ENCODE assay signal across 11 mouse cellular contexts in the genomic region with DNA sequence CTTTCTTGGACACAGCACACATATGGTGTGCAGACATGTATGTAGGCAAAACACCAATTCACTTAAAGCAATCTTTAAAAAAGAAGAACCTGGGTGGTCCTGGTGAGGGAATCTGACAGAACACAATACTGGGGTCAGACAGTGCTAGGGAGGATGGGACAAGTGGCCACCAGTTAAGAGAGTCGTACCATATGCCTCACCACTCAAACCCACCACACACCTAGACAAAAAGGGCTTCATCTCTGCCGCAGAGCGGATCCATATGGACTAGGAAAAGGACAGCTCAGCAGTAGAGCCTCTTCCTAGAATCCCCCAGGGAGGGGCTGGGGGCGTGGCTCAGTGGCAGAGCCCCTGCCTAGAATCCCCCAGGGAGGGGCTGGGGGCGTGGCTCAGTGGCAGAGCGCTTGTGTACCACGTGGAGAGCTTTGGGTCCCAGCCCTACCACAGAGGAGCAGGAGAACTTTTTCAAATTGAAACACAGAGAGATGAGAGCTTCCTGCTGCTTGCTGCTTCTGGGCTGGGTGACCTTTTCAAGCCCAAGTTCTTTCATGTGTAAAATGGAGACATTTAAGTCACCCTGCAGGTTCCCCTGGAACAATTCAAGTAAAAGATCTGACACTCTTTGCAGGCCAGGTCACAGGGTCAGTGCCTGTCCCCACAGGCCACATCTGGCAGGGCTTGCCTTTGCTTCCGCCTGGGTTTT. TPM values are rescaled to one million over a fixed set of nuclear protein-coding genes. Genes with fewer than 3 reads are reported as not detected.
DNase-seq lines count a peak whose midpoint lies in the region; ATAC-seq and TF ChIP-seq lines count a peak whose summit lies in the region.
"Had no signal": no experiment of that assay in that cellular context is flagged by ENCODE, and none has a peak within 500 bp of the region (broad histone marks: within the 10 kb centered on the region; RNA-seq: fewer than 3 reads in every experiment).

No protein-coding gene starts in this region.

- peaks cover 40% of the 10 kb centered on the region for H3K4me1 ChIP-seq in forebrain, embryonic 10.5 days
- H3K4me1 ChIP-seq in forebrain, embryonic 14.5 days (ENCODE audit: control insufficient read depth, insufficient read depth, low read length), result peaks cover under 1% of the 10 kb centered on the region; the same call in 1 of the 2 replicates
- peaks cover 7% of the 10 kb centered on the region for H3K4me1 ChIP-seq in midbrain, embryonic 12.5 days
- H3K4me1 ChIP-seq in midbrain, postnatal 0 days (ENCODE audit: insufficient read depth, low read length), result no peaks in the 10 kb centered on the region
- H3K4me1 ChIP-seq in kidney, embryonic 15.5 days, result peaks cover 69% of the 10 kb centered on the region
- peaks cover 17% of the 10 kb centered on the region for H3K4me1 ChIP-seq in neural tube, embryonic 12.5 days

- DNase-seq in forebrain, embryonic 10.5 days (ENCODE audit: extremely low spot score, low spot score), result no peak
- no peak for DNase-seq in forebrain, embryonic 14.5 days (ENCODE audit: low spot score)
- no peak for DNase-seq in midbrain, postnatal 0 days (ENCODE audit: low spot score)
- DNase-seq in cerebellum, postnatal 14 days, result no peak
- DNase-seq: B cell, adult 2 months; cerebellum, adult 18-20 months had no signal

- H3K27me3 ChIP-seq in forebrain, embryonic 10.5 days (ENCODE audit: poor library complexity, severe bottlenecking), result no peaks in the 10 kb centered on the region
- H3K27me3 ChIP-seq in forebrain, embryonic 14.5 days (replicated peaks; ENCODE audit: control insufficient read depth, insufficient read depth, low read length), result no peaks in the 10 kb centered on the region
- no peaks in the 10 kb centered on the region for H3K27me3 ChIP-seq in midbrain, embryonic 12.5 days
- no peaks in the 10 kb centered on the region for H3K27me3 ChIP-seq in midbrain, postnatal 0 days (ENCODE audit: insufficient read depth, low read length)
- no peaks in the 10 kb centered on the region for H3K27me3 ChIP-seq in kidney, embryonic 15.5 days
- H3K27me3 ChIP-seq in neural tube, embryonic 12.5 days (replicated peaks), result no peaks in the 10 kb centered on the region

- H3K36me3 ChIP-seq in forebrain, embryonic 10.5 days (replicated peaks), result peaks cover 85% of the 10 kb centered on the region
- H3K36me3 ChIP-seq in forebrain, embryonic 14.5 days (ENCODE audit: control insufficient read depth, insufficient read depth, low read length), result peaks cover 28% of the 10 kb centered on the region
- H3K36me3 ChIP-seq in midbrain, embryonic 12.5 days, result peaks cover 34% of the 10 kb centered on the region
- peaks cover 17% of the 10 kb centered on the region for H3K36me3 ChIP-seq in midbrain, postnatal 0 days (ENCODE audit: insufficient read depth, low read length)
- peaks cover 68% of the 10 kb centered on the region for H3K36me3 ChIP-seq in kidney, embryonic 15.5 days
- H3K36me3 ChIP-seq in neural tube, embryonic 12.5 days, result peaks cover 31% of the 10 kb centered on the region

- no peak for ATAC-seq in forebrain, embryonic 14.5 days
- ATAC-seq in midbrain, embryonic 12.5 days (ENCODE audit: low FRiP score, low read depth), result no peak
- ATAC-seq in midbrain, postnatal 0 days (ENCODE audit: low FRiP score), result no peak
- ATAC-seq in kidney, embryonic 15.5 days (replicated peaks; ENCODE audit: low FRiP score), result peak; percentile 62
- no peak; the same call in 1 of the 2 replicates for ATAC-seq in neural tube, embryonic 12.5 days (ENCODE audit: low FRiP score, low read depth)
- no peak for ATAC-seq in megakaryocyte-erythroid progenitor cell, adult 5-6 weeks (replicated peaks; ENCODE audit: low FRiP score, low TSS enrichment, poor library complexity, severe bottlenecking)

- H3K4me3 ChIP-seq in forebrain, embryonic 10.5 days, result no peak overlapping the region
- no peak overlapping the region for H3K4me3 ChIP-seq in forebrain, embryonic 14.5 days (ENCODE audit: low read depth, low read length)
- no peak overlapping the region for H3K4me3 ChIP-seq in midbrain, embryonic 12.5 days
- H3K4me3 ChIP-seq in midbrain, postnatal 0 days (ENCODE audit: low read depth, low read length), result no peak overlapping the region
- 0 out of 2 replicates have a peak overlapping the region, but pooled peaks have one; percentile 4 for H3K4me3 ChIP-seq in kidney, embryonic 15.5 days (replicated peaks)
- no peak overlapping the region for H3K4me3 ChIP-seq in neural tube, embryonic 12.5 days
- H3K4me3 ChIP-seq: heart, adult 2 months had no signal

- no peak overlapping the region for H3K9ac ChIP-seq in forebrain, embryonic 14.5 days (ENCODE audit: low read length)
- no peak overlapping the region for H3K9ac ChIP-seq in midbrain, embryonic 12.5 days (replicated peaks)
- H3K9ac ChIP-seq in midbrain, postnatal 0 days (replicated peaks; ENCODE audit: low read length, poor library complexity, severe bottlenecking), result no peak overlapping the region
- no peak overlapping the region for H3K9ac ChIP-seq in kidney, embryonic 15.5 days
- no peak overlapping the region for H3K9ac ChIP-seq in neural tube, embryonic 12.5 days

- H3K4me2 ChIP-seq in forebrain, embryonic 14.5 days (ENCODE audit: low read length), result no peak overlapping the region
- H3K4me2 ChIP-seq in midbrain, embryonic 12.5 days (replicated peaks), result no peak overlapping the region
- no peak overlapping the region for H3K4me2 ChIP-seq in midbrain, postnatal 0 days (ENCODE audit: low read depth, low read length, poor library complexity, severe bottlenecking)
- H3K4me2 ChIP-seq in kidney, embryonic 15.5 days, result peak overlapping the region; percentile 16; the same call in 1 of the 2 replicates
- H3K4me2 ChIP-seq in neural tube, embryonic 12.5 days (replicated peaks), result peak overlapping the region; percentile 12; the same call in 1 of the 2 replicates

- WGBS in forebrain, embryonic 10.5 days, result 20% methylated on average over 8 of the region's 8 CpGs
- WGBS in forebrain, embryonic 14.5 days, result 23% methylated on average over 8 of the region's 8 CpGs
- WGBS in midbrain, embryonic 12.5 days, result 8% methylated on average over 8 of the region's 8 CpGs
- WGBS in midbrain, postnatal 0 days, result 15% methylated on average over 8 of the region's 8 CpGs
- 14% methylated on average over 8 of the region's 8 CpGs for WGBS in kidney, embryonic 15.5 days
- WGBS in neural tube, embryonic 12.5 days, result 9% methylated on average over 8 of the region's 8 CpGs

- H3K27ac ChIP-seq in forebrain, embryonic 10.5 days, result 0 out of 2 replicates have a peak overlapping the region, but pooled peaks have one; percentile 11
- no peak overlapping the region for H3K27ac ChIP-seq in forebrain, embryonic 14.5 days (ENCODE audit: low read depth, low read length)
- H3K27ac ChIP-seq in midbrain, embryonic 12.5 days (replicated peaks), result peak overlapping the region; percentile 60; the same call in 1 of the 2 replicates
- no peak overlapping the region for H3K27ac ChIP-seq in midbrain, postnatal 0 days (ENCODE audit: low read depth, low read length)
- H3K27ac ChIP-seq in kidney, embryonic 15.5 days, result peak overlapping the region; percentile 80
- H3K27ac ChIP-seq in neural tube, embryonic 12.5 days, result no peak overlapping the region
- H3K27ac ChIP-seq: heart, adult 2 months had no signal

- peaks cover 3% of the 10 kb centered on the region; the same call in 1 of the 2 replicates for H3K9me3 ChIP-seq in forebrain, embryonic 10.5 days
- H3K9me3 ChIP-seq in forebrain, embryonic 14.5 days (replicated peaks; ENCODE audit: control insufficient read depth, low read length), result no peaks in the 10 kb centered on the region
- no peaks in the 10 kb centered on the region for H3K9me3 ChIP-seq in midbrain, embryonic 12.5 days
- no peaks in the 10 kb centered on the region for H3K9me3 ChIP-seq in midbrain, postnatal 0 days (ENCODE audit: low read length)
- H3K9me3 ChIP-seq in kidney, embryonic 15.5 days (replicated peaks), result no peaks in the 10 kb centered on the region
- no peaks in the 10 kb centered on the region for H3K9me3 ChIP-seq in neural tube, embryonic 12.5 days

- TF ChIP-seq CTCF in midbrain, postnatal 0 days (IDR thresholded peaks at IDR 0.05), result no peak

RNA-seq across cellular contexts. Expression of a gene that starts 8.8 kb away (rescaled TPM):
- polyA plus RNA-seq in forebrain, embryonic 10.5 days (2016; fragmentation: Nextera tagmentation; extraction: Ambion mirVana), result 84.2 and 97.3 TPM in 2 replicates
- 33.0 and 39.7 TPM in 2 replicates for polyA plus RNA-seq in forebrain, embryonic 14.5 days (2014; fragmentation: Nextera tagmentation; extraction: Ambion mirVana)
- 46.7 and 53.3 TPM in 2 replicates for polyA plus RNA-seq in midbrain, embryonic 12.5 days (2016; fragmentation: Nextera tagmentation; extraction: Ambion mirVana)
- total RNA-seq in midbrain, postnatal 0 days (2014; rRNA removed), result 62.6 and 75.3 TPM in 2 replicates
- polyA plus RNA-seq in midbrain, postnatal 0 days (2015; fragmentation: Nextera tagmentation; extraction: Ambion mirVana), result 55.3 and 62.6 TPM in 2 replicates
- polyA plus RNA-seq in kidney, embryonic 15.5 days (2015; fragmentation: Nextera tagmentation; extraction: Ambion mirVana), result 130 and 138 TPM in 2 replicates
- polyA plus RNA-seq in neural tube, embryonic 12.5 days (2016; fragmentation: Nextera tagmentation; extraction: Ambion mirVana), result 63.5 and 64.4 TPM in 2 replicates
- total RNA-seq in megakaryocyte-erythroid progenitor cell, adult 5-6 weeks (2014; fragmentation: Nextera tagmentation), result 2.2 and 6.0 TPM in 2 replicates
- total RNA-seq in megakaryocyte-erythroid progenitor cell, adult 5-6 weeks (2017), result 3.9 and 12.3 TPM in 2 replicates

RNA-seq across cellular contexts. Expression of a gene that starts 26.2 kb away (rescaled TPM):
- polyA plus RNA-seq in forebrain, embryonic 10.5 days (2016; fragmentation: Nextera tagmentation; extraction: Ambion mirVana), result 187 and 205 TPM in 2 replicates
- 86.3 and 109 TPM in 2 replicates for polyA plus RNA-seq in forebrain, embryonic 14.5 days (2014; fragmentation: Nextera tagmentation; extraction: Ambion mirVana)
- 148 and 152 TPM in 2 replicates for polyA plus RNA-seq in midbrain, embryonic 12.5 days (2016; fragmentation: Nextera tagmentation; extraction: Ambion mirVana)
- total RNA-seq in midbrain, postnatal 0 days (2014; rRNA removed), result 122 and 133 TPM in 2 replicates
- 160 and 161 TPM in 2 replicates for polyA plus RNA-seq in midbrain, postnatal 0 days (2015; fragmentation: Nextera tagmentation; extraction: Ambion mirVana)
- 168 and 177 TPM in 2 replicates for polyA plus RNA-seq in kidney, embryonic 15.5 days (2015; fragmentation: Nextera tagmentation; extraction: Ambion mirVana)
- 159 and 165 TPM in 2 replicates for polyA plus RNA-seq in neural tube, embryonic 12.5 days (2016; fragmentation: Nextera tagmentation; extraction: Ambion mirVana)
- total RNA-seq in megakaryocyte-erythroid progenitor cell, adult 5-6 weeks (2014; fragmentation: Nextera tagmentation), result 111 and 140 TPM in 2 replicates
- total RNA-seq in megakaryocyte-erythroid progenitor cell, adult 5-6 weeks (2017), result 44.6 and 64.9 TPM in 2 replicates

RNA-seq across cellular contexts. Expression of a gene that starts 29.3 kb away (rescaled TPM):
- 33.1 and 37.3 TPM in 2 replicates for polyA plus RNA-seq in forebrain, embryonic 10.5 days (2016; fragmentation: Nextera tagmentation; extraction: Ambion mirVana)
- polyA plus RNA-seq in forebrain, embryonic 14.5 days (2014; fragmentation: Nextera tagmentation; extraction: Ambion mirVana), result 5.8 and 7.6 TPM in 2 replicates
- polyA plus RNA-seq in midbrain, embryonic 12.5 days (2016; fragmentation: Nextera tagmentation; extraction: Ambion mirVana), result 10.7 and 14.1 TPM in 2 replicates
- 32.6 and 33.5 TPM in 2 replicates for total RNA-seq in midbrain, postnatal 0 days (2014; rRNA removed)
- 18.7 and 22.0 TPM in 2 replicates for polyA plus RNA-seq in midbrain, postnatal 0 days (2015; fragmentation: Nextera tagmentation; extraction: Ambion mirVana)
- polyA plus RNA-seq in kidney, embryonic 15.5 days (2015; fragmentation: Nextera tagmentation; extraction: Ambion mirVana), result 244 and 257 TPM in 2 replicates
- polyA plus RNA-seq in neural tube, embryonic 12.5 days (2016; fragmentation: Nextera tagmentation; extraction: Ambion mirVana), result 15.1 and 15.4 TPM in 2 replicates
- total RNA-seq in megakaryocyte-erythroid progenitor cell, adult 5-6 weeks (2014; fragmentation: Nextera tagmentation), result 5.3 TPM in 1 of 2 replicates, not detected in the other
- total RNA-seq in megakaryocyte-erythroid progenitor cell, adult 5-6 weeks (2017), result 0.08 TPM in 1 of 2 replicates, not detected in the other

RNA-seq across cellular contexts. Expression of a gene that starts 42.5 kb away (rescaled TPM):
- polyA plus RNA-seq in forebrain, embryonic 10.5 days (2016; fragmentation: Nextera tagmentation; extraction: Ambion mirVana), result 140 and 154 TPM in 2 replicates
- polyA plus RNA-seq in forebrain, embryonic 14.5 days (2014; fragmentation: Nextera tagmentation; extraction: Ambion mirVana), result 261 and 304 TPM in 2 replicates
- polyA plus RNA-seq in midbrain, embryonic 12.5 days (2016; fragmentation: Nextera tagmentation; extraction: Ambion mirVana), result 203 and 260 TPM in 2 replicates
- 1,618 and 2,613 TPM in 2 replicates for total RNA-seq in midbrain, postnatal 0 days (2014; rRNA removed)
- 2,139 and 2,488 TPM in 2 replicates for polyA plus RNA-seq in midbrain, postnatal 0 days (2015; fragmentation: Nextera tagmentation; extraction: Ambion mirVana)
- polyA plus RNA-seq in kidney, embryonic 15.5 days (2015; fragmentation: Nextera tagmentation; extraction: Ambion mirVana), result 259 and 340 TPM in 2 replicates
- 204 and 207 TPM in 2 replicates for polyA plus RNA-seq in neural tube, embryonic 12.5 days (2016; fragmentation: Nextera tagmentation; extraction: Ambion mirVana)
- 113 and 140 TPM in 2 replicates for total RNA-seq in megakaryocyte-erythroid progenitor cell, adult 5-6 weeks (2014; fragmentation: Nextera tagmentation)
- 556 and 867 TPM in 2 replicates for total RNA-seq in megakaryocyte-erythroid progenitor cell, adult 5-6 weeks (2017)

RNA-seq across cellular contexts. Expression of a gene that starts 49.0 kb away (rescaled TPM):
- 2.3 TPM in 2 replicates for polyA plus RNA-seq in forebrain, embryonic 10.5 days (2016; fragmentation: Nextera tagmentation; extraction: Ambion mirVana)
- 1.0 and 1.4 TPM in 2 replicates for polyA plus RNA-seq in forebrain, embryonic 14.5 days (2014; fragmentation: Nextera tagmentation; extraction: Ambion mirVana)
- 1.3 and 1.8 TPM in 2 replicates for polyA plus RNA-seq in midbrain, embryonic 12.5 days (2016; fragmentation: Nextera tagmentation; extraction: Ambion mirVana)
- 3.6 and 5.1 TPM in 2 replicates for total RNA-seq in midbrain, postnatal 0 days (2014; rRNA removed)
- 7.9 and 9.0 TPM in 2 replicates for polyA plus RNA-seq in midbrain, postnatal 0 days (2015; fragmentation: Nextera tagmentation; extraction: Ambion mirVana)
- polyA plus RNA-seq in kidney, embryonic 15.5 days (2015; fragmentation: Nextera tagmentation; extraction: Ambion mirVana), result 15.7 and 20.7 TPM in 2 replicates
- polyA plus RNA-seq in neural tube, embryonic 12.5 days (2016; fragmentation: Nextera tagmentation; extraction: Ambion mirVana), result 4.9 and 7.2 TPM in 2 replicates
- 2.3 and 3.6 TPM in 2 replicates for total RNA-seq in megakaryocyte-erythroid progenitor cell, adult 5-6 weeks (2014; fragmentation: Nextera tagmentation)
- 15.4 TPM in 1 of 2 replicates, not detected in the other for total RNA-seq in megakaryocyte-erythroid progenitor cell, adult 5-6 weeks (2017)

Comparison
In these comparisons a context has a peak if more than half of its experiments do, and no peak if none do; other contexts are left out.
1. H3K27ac ChIP-seq: peak in forebrain, embryonic 10.5 days (single experiment), midbrain, embryonic 12.5 days (single experiment) and kidney, embryonic 15.5 days (single experiment); none in forebrain, embryonic 14.5 days (single experiment), midbrain, postnatal 0 days (single experiment) and neural tube, embryonic 12.5 days (single experiment).
2. H3K4me2 ChIP-seq: peak in kidney, embryonic 15.5 days (single experiment) and neural tube, embryonic 12.5 days (single experiment); none in forebrain, embryonic 14.5 days (single experiment), midbrain, embryonic 12.5 days (single experiment) and midbrain, postnatal 0 days (single experiment).